Mouse (Mus musculus): ENCODE measurements around the gene Gemin6.
"Not testable (repeated sequence)": the region's sequence is repeated elsewhere in the genome, so short reads cannot be mapped to it uniquely, and the experiment has no call there.

Gemin6 gene

GRCm38 (mm10) chr17:80235477-80235876 is 11.2 kb downstream of the Gemin6 start:
- DNase-seq: no peak

GRCm38 (mm10) chr17:80236805-80237204 is 12.6 kb downstream of the Gemin6 start:
- no peak for DNase-seq

- DNase-seq: no peak
Observed at GRCm38 (mm10) chr17:80237475-80237874, 13.2 kb downstream of the Gemin6 start.

GRCm38 (mm10) chr17:80241594-80241993 is 17.4 kb downstream of the Gemin6 start:
- DNase-seq: no peak

GRCm38 (mm10) chr17:80243116-80243515 is 18.9 kb downstream of the Gemin6 start:
- no peak for DNase-seq

- no peak for DNase-seq
Observed at GRCm38 (mm10) chr17:80252757-80253525, 28.7 kb downstream of the Gemin6 start.

GRCm38 (mm10) chr17:80254421-80254820 is 30.2 kb downstream of the Gemin6 start:
- no peak for DNase-seq

GRCm38 (mm10) chr17:80255208-80255607 is 31.0 kb downstream of the Gemin6 start:
- DNase-seq: no peak

- no peak for DNase-seq
Observed at GRCm38 (mm10) chr17:80267065-80267464, 42.8 kb downstream of the Gemin6 start.

- no peak for DNase-seq
Observed at GRCm38 (mm10) chr17:80268151-80268550, 43.9 kb downstream of the Gemin6 start.

GRCm38 (mm10) chr17:80270622-80271021 is 46.4 kb downstream of the Gemin6 start:
- DNase-seq: not testable (repeated sequence)
